Mouse (Mus musculus) liver, embryonic 11.5 days (tissue): ENCODE measurements at regions not wholly inside any gene's neighbourhood (a gene's known extent, or its start where the extent isn't known, plus 50 kb on each side); places are given as distances from the start of the nearest gene placed in this dataset.

Experiments
- ATAC-seq: fragments of 200-750 bp; cut with Nextera tagmentation; replicated peaks from 2 replicates; pipeline ENCODE4 v1.8.0; 2017; ENCODE audit warnings: moderate number of reproducible peaks, mild to moderate bottlenecking, moderate TSS enrichment, moderate library complexity; ENCODE audit not compliant: low FRiP score
- DNase-seq: peaks from one replicate; pipeline ENCODE4 v3.0.0-alpha.2; 2017; ENCODE audit warnings: low spot score
- H3K27ac ChIP-seq: fragments of 300-500 bp; sonication (generic); 2 replicates; pipeline ENCODE4 v1.5.1; 2014; ENCODE audit warnings: mild to moderate bottlenecking, low read depth, low read length, control low read depth
- H3K27me3 ChIP-seq: fragments of 300-500 bp; sonication (generic); replicated peaks from 2 replicates; pipeline ENCODE4 v1.6.1; 2014; ENCODE audit warnings: low read length, mixed read lengths; ENCODE audit not compliant: control insufficient read depth, insufficient read depth
- H3K36me3 ChIP-seq: fragments of 300-500 bp; sonication (generic); 2 replicates; pipeline ENCODE4 v1.6.1; 2014; ENCODE audit warnings: mild to moderate bottlenecking, low read length, moderate library complexity, mixed read lengths; ENCODE audit not compliant: control insufficient read depth, insufficient read depth
- H3K4me1 ChIP-seq: fragments of 300-500 bp; sonication (generic); replicated peaks from 2 replicates; pipeline ENCODE4 v1.6.1; 2014; ENCODE audit warnings: low read length, mixed read lengths; ENCODE audit not compliant: control insufficient read depth, insufficient read depth
- H3K4me2 ChIP-seq: fragments of 300-500 bp; sonication (generic); 2 replicates; pipeline ENCODE4 v1.6.1; 2014; ENCODE audit warnings: mild to moderate bottlenecking, control low read depth, moderate library complexity
- H3K4me3 ChIP-seq: fragments of 300-500 bp; sonication (generic); 2 replicates; pipeline ENCODE4 v1.5.1; 2014; ENCODE audit warnings: low read depth, low read length, control low read depth
- H3K9ac ChIP-seq: fragments of 300-500 bp; sonication (generic); 2 replicates; pipeline ENCODE4 v1.6.1; 2014; ENCODE audit warnings: low read depth, low read length, control low read depth
- H3K9me3 ChIP-seq: fragments of 300-500 bp; sonication (generic); 2 replicates; pipeline ENCODE4 v1.6.1; 2016; ENCODE audit warnings: low read length, inconsistent platforms, mixed read lengths; ENCODE audit not compliant: control insufficient read depth
- WGBS: fragments of 180-500 bp; shearing (Covaris S2); extraction: QIAGEN DNeasy Blood & Tissue Kit; methylation state at CpG from one replicate; pipeline ENCODE4 v1.1.7; 2014; 5-methylcytosine and 5-hydroxymethylcytosine counted together

GRCm38 (mm10) chr16:77502026-77502425, 99.9 kb downstream of the Gm11146 start:
- Histone ChIP-seq H3K27ac (no peak overlapping the region), H3K36me3 (no peaks in the 10 kb centered on the region), H3K9ac (no peak overlapping the region), H3K4me3 (peak overlapping the region; percentile 17; the same call in 1 of the 2 replicates), H3K9me3 (no peaks in the 10 kb centered on the region), H3K27me3 (no peaks in the 10 kb centered on the region), H3K4me2 (0 out of 2 replicates have a peak overlapping the region, but pooled peaks have one; percentile 21), H3K4me1 (no peaks in the 10 kb centered on the region)
- DNase-seq (no peak), ATAC-seq (no peak)
- 78% methylated on average over 3 of the region's 3 CpGs for WGBS

DNA sequence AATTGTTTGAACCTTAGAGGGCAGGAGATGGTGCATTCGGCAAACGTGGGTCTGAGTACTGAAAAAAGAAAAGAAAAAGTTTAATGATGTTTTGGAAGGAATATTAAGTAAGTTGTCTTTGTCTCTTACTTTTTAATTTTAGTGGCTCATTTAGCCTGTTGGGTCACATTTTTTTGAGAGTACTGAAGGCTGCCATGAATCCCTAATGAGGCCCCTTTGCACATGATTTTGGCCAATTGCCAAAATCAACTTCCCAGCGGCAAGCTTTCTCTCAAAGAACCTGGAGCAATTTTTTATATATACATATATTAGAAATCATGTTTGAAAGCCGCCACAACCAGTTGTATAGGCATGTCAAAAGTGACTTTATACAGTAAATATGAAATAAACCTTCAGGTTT, 100.9 kb downstream of the Gm11146 start:
- DNase-seq (no peak), ATAC-seq (no peak)
- H3K9me3 ChIP-seq = no peaks in the 10 kb centered on the region
- no peak overlapping the region for H3K4me3 ChIP-seq
- H3K4me1 ChIP-seq = no peaks in the 10 kb centered on the region
- H3K27me3 ChIP-seq = no peaks in the 10 kb centered on the region
- 72% methylated on average over 4 of the region's 4 CpGs for WGBS
- no peak overlapping the region for H3K9ac ChIP-seq
- H3K36me3 ChIP-seq = no peaks in the 10 kb centered on the region
- H3K4me2 ChIP-seq = peak overlapping the region; percentile 39
- H3K27ac ChIP-seq = 0 out of 2 replicates have a peak overlapping the region, but pooled peaks have one; percentile 73

DNA sequence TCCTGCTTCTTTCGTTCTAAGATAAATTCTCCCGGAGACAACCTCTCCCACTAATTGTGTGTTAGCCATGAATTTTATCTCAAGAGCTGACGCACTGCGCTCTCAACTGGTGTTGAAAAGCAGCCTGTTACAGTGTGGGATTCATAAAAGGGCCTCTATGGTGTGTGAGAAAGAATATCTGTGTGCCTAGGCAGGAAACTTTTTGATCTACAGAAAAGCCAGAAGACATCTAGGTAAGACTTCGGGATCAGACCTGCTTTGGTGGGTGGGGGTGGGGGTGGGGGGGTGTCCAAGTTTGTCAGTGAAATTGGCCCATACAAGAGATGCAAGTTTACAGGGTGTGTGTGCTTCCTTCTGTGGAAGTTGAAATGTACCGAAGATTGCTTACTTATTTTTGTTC, 101.5 kb downstream of the Gm11146 start:
- no peaks in the 10 kb centered on the region for H3K9me3 ChIP-seq
- DNase-seq (no peak), ATAC-seq (no peak; the same call in 1 of the 2 replicates)
- peak overlapping the region; percentile 39 for H3K4me2 ChIP-seq
- H3K4me1 ChIP-seq = no peaks in the 10 kb centered on the region
- H3K9ac ChIP-seq = no peak overlapping the region
- peak overlapping the region; percentile 73 for H3K27ac ChIP-seq
- 66% methylated on average over 6 of the region's 6 CpGs for WGBS
- no peak overlapping the region for H3K4me3 ChIP-seq
- no peaks in the 10 kb centered on the region for H3K27me3 ChIP-seq
- H3K36me3 ChIP-seq = no peaks in the 10 kb centered on the region

- Histone ChIP-seq H3K4me2 (peak overlapping the region; percentile 33), H3K9ac (no peak overlapping the region), H3K4me3 (no peak overlapping the region), H3K4me1 (no peaks in the 10 kb centered on the region), H3K27me3 (no peaks in the 10 kb centered on the region), H3K36me3 (no peaks in the 10 kb centered on the region), H3K27ac (peak overlapping the region; percentile 34; the same call in 1 of the 2 replicates), H3K9me3 (no peaks in the 10 kb centered on the region)
- DNase-seq = peak; percentile 39
- 58% methylated on average over 18 of the region's 18 CpGs for WGBS
- peak; percentile 53; the same call in 1 of the 2 replicates for ATAC-seq
These were observed 102.2 kb downstream of the Gm11146 start for GRCm38 (mm10) chr16:77499537-77500301.

GRCm38 (mm10) chr16:77495310-77495709, 106.6 kb downstream of the Gm11146 start:
- Histone ChIP-seq H3K36me3 (no peaks in the 10 kb centered on the region), H3K4me2 (no peak overlapping the region), H3K4me1 (no peaks in the 10 kb centered on the region), H3K27me3 (no peaks in the 10 kb centered on the region), H3K27ac (no peak overlapping the region), H3K9me3 (no peaks in the 10 kb centered on the region), H3K4me3 (no peak overlapping the region), H3K9ac (no peak overlapping the region)
- ATAC-seq (no peak), DNase-seq (no peak)
- 87% methylated on average over 7 of the region's 7 CpGs for WGBS

GRCm38 (mm10) chr16:77494042-77494441, 107.9 kb downstream of the Gm11146 start:
- Histone ChIP-seq H3K4me2 (no peak overlapping the region), H3K9ac (no peak overlapping the region), H3K4me1 (no peaks in the 10 kb centered on the region), H3K4me3 (no peak overlapping the region), H3K27me3 (no peaks in the 10 kb centered on the region), H3K9me3 (no peaks in the 10 kb centered on the region), H3K36me3 (no peaks in the 10 kb centered on the region), H3K27ac (no peak overlapping the region)
- DNase-seq (no peak), ATAC-seq (no peak)
- 77% methylated on average over 7 of the region's 7 CpGs for WGBS

DNA sequence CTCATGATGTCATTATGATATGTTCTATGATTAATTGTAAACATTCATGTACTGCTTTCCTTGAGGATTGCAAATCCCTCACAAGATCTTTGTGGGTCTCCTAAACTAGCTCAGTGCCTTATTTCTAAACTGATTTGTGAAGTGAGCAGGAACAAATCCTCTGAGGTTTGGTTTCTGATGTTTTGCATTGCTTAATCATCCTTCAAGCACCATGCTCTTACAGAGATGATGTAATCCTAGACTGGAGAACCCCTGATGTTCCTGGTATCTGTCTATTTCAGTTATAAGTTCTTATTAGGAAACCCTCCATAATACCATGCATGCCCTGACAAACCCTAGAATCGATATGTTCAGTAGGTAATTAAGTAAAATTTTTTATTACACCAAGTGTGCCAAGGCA, 113.7 kb downstream of the Gm11146 start:
- Histone ChIP-seq H3K9ac (no peak overlapping the region), H3K27me3 (no peaks in the 10 kb centered on the region), H3K9me3 (no peaks in the 10 kb centered on the region), H3K27ac (no peak overlapping the region), H3K4me2 (no peak overlapping the region), H3K4me3 (no peak overlapping the region), H3K4me1 (no peaks in the 10 kb centered on the region), H3K36me3 (no peaks in the 10 kb centered on the region)
- WGBS = 81% methylated on average over 1 of the region's 1 CpGs
- no peak for DNase-seq
- no peak for ATAC-seq

GRCm38 (mm10) chr16:77479812-77480211, 122.1 kb downstream of the Gm11146 start:
- Histone ChIP-seq H3K27ac (no peak overlapping the region), H3K36me3 (no peaks in the 10 kb centered on the region), H3K9ac (no peak overlapping the region), H3K4me2 (no peak overlapping the region), H3K4me1 (no peaks in the 10 kb centered on the region), H3K9me3 (no peaks in the 10 kb centered on the region), H3K4me3 (no peak overlapping the region), H3K27me3 (no peaks in the 10 kb centered on the region)
- WGBS = 70% methylated on average over 7 of the region's 7 CpGs
- DNase-seq = no peak
- ATAC-seq = no peak

GRCm38 (mm10) chr16:77471868-77472267, 130.0 kb downstream of the Gm11146 start:
- 83% methylated on average over 3 of the region's 3 CpGs for WGBS
- no peaks in the 10 kb centered on the region for H3K9me3 ChIP-seq
- no peak for DNase-seq
- no peak overlapping the region for H3K4me3 ChIP-seq
- no peak overlapping the region for H3K27ac ChIP-seq
- no peaks in the 10 kb centered on the region for H3K4me1 ChIP-seq
- H3K36me3 ChIP-seq = no peaks in the 10 kb centered on the region
- no peak for ATAC-seq
- no peaks in the 10 kb centered on the region for H3K27me3 ChIP-seq
- H3K9ac ChIP-seq = no peak overlapping the region
- H3K4me2 ChIP-seq = no peak overlapping the region
